Mouse (Mus musculus) E14TG2a.4 (cell line): ENCODE measurements around the gene Gda.

Experiments used
- H3K27me3 ChIP-seq: 2 replicates; pipeline ENCODE4 v1.6.1; 2014; ENCODE audit warnings: low read length, control low read depth; ENCODE audit not compliant: insufficient read depth
- H3K36me3 ChIP-seq: 2 replicates; pipeline ENCODE4 v1.6.1; 2014; ENCODE audit warnings: low read length, control low read depth; ENCODE audit not compliant: insufficient read depth
- H3K4me1 ChIP-seq: replicated peaks from 2 replicates; pipeline ENCODE4 v1.6.1; 2014; ENCODE audit warnings: low read depth, low read length, control low read depth
- H3K4me3 ChIP-seq: replicated peaks from 2 replicates; pipeline ENCODE4 v1.5.1; 2014; ENCODE audit warnings: mild to moderate bottlenecking, low read length
- H3K9me3 ChIP-seq: 2 replicates; pipeline ENCODE4 v1.6.1; 2014; ENCODE audit warnings: low read length, control low read depth
- CTCF ChIP-seq: conservative IDR thresholded peaks from 2 replicates; pipeline ENCODE4 v1.5.1; 2014; ENCODE audit warnings: low read length
- NANOG ChIP-seq: IDR thresholded peaks from 2 replicates; pipeline ENCODE4 v1.6.1; 2014; ENCODE audit warnings: borderline replicate concordance, low read length, mixed read lengths
- POU5F1 ChIP-seq: IDR thresholded peaks from 2 replicates; pipeline ENCODE4 v1.6.1; 2014; ENCODE audit warnings: low read length, borderline replicate concordance

The Gda gene

DNA sequence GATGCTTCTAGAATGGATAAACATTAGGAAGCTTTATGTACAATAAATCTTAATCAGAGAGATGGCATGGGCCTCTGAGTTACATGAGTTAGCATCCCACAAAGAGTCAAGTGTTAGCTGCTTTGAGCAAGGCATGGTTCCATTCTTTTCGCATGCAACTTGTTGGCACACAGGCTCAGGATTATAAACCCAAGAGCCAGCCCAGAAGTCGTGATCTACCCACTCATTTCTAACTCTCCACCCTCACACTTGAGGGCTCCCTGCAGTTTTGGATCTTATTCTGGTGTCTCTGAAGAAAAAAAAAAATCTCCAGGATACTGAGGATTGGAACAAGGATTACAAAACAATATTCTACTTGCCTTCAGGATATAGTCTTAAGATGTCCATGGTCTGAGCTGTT is 4.5 kb upstream of the Gda start:
- Histone ChIP-seq H3K4me3 (no peak overlapping the region), H3K36me3 (no peaks in the 10 kb centered on the region), H3K9me3 (no peaks in the 10 kb centered on the region), H3K27me3 (peaks cover 9% of the 10 kb centered on the region), H3K4me1 (peaks cover 2% of the 10 kb centered on the region; the same call in 1 of the 2 replicates)
- no peak for TF ChIP-seq POU5F1

DNA sequence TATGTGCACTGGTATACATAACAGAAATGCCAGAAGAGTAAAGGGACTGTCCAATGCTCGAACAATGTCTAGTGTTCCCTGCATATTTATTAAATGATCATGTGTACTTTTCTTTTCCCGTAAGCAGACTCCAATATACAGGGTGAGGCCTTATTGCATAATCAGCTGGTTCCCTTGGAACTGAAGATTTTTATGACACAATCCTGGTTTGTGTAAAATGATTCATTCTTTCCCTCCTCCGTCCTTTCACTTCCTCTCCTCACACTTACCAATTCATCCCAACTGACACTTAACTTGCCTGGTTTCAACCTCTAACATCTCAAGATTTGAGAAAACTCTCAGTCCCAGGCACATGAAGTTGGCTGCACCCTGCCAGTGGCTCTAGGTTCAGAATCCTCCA is 3.5 kb upstream of the Gda start:
- no peaks in the 10 kb centered on the region for H3K36me3 ChIP-seq
- H3K4me1 ChIP-seq: peaks cover 5% of the 10 kb centered on the region; the same call in 1 of the 2 replicates
- H3K27me3 ChIP-seq: peaks cover 19% of the 10 kb centered on the region
- TF ChIP-seq CTCF: no peak
- no peak for TF ChIP-seq POU5F1
- TF ChIP-seq NANOG: no peak
- H3K4me3 ChIP-seq: no peak overlapping the region
- H3K9me3 ChIP-seq: no peaks in the 10 kb centered on the region

DNA sequence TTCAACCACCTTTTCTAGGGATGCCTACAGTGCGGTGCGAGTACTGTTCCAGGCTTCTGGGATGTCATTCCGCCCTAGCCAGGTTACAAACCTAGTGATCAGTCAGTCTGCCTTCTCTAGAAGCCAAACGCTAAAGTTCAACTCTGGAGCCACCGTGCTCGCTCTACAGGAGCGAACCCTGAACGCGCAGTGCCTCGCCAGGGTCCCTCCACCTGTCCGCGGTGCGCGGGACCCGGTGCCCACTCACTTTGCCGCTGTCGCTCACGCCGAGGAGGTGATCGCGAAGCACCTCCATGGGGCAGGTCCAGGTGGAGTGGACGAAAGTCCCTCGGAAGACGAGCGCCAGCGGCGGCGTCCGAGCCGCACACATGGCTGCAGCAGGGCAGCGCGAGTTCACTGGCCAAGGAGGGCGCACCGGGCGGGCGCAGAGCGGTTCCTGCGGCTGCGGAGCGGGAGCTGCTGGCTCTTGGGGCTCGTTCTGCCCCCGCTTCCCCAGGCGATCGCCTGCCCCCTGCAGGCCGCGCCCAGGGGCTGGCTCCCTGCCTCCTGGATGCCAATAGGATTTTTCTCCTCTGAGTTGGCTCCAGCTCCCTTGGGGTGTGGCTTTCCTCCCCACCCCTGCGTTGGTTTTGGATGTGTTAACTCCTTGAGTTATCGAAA is 994 bp downstream of the Gda start:
- H3K9me3 ChIP-seq: peaks cover 13% of the 10 kb centered on the region
- peak overlapping the region; percentile 85 for H3K4me3 ChIP-seq
- no peaks in the 10 kb centered on the region for H3K36me3 ChIP-seq
- H3K4me1 ChIP-seq: peaks cover 5% of the 10 kb centered on the region; the same call in 1 of the 2 replicates
- TF ChIP-seq CTCF (0 out of 2 replicates have a peak, but pooled peaks have one; percentile 12), POU5F1 (no peak)
- peaks cover 36% of the 10 kb centered on the region for H3K27me3 ChIP-seq

DNA sequence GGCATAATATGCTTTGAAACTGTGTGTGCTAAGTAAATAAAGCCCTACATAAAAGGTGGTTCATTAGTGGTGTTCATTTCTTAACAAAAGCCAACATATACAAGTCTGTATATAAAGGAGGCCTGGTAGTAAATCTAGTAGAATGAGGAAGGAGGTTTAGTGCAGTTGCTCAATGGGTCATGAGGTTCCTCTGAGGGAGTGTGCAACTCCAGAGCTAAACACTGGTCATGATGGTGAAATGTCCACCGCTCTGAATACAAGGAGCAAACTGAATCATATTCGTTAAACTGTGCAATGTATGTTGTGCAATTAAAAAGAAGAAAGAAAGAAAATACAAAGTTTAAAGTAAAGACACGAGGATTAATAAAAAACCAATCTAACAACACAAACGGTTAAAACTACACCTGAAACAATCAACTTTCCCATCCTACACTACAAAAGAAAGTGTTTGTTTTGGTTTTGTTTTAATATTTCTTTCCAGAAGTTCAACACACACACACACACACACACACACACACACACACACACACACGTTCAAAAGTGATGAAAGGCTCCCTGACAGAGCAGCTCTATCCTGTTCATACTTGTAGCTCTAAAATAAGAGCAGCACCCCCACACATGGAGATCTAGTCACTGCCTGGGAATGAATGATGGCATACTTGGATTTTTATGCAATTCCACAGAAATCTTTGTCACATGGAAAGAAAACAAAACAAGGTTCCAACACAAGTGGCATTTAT is 11.9 kb downstream of the Gda start:
- TF ChIP-seq CTCF (no peak), NANOG (no peak), POU5F1 (no peak)
- Histone ChIP-seq H3K36me3 (no peaks in the 10 kb centered on the region), H3K4me3 (no peak overlapping the region), H3K9me3 (no peaks in the 10 kb centered on the region), H3K27me3 (no peaks in the 10 kb centered on the region), H3K4me1 (no peaks in the 10 kb centered on the region)

DNA sequence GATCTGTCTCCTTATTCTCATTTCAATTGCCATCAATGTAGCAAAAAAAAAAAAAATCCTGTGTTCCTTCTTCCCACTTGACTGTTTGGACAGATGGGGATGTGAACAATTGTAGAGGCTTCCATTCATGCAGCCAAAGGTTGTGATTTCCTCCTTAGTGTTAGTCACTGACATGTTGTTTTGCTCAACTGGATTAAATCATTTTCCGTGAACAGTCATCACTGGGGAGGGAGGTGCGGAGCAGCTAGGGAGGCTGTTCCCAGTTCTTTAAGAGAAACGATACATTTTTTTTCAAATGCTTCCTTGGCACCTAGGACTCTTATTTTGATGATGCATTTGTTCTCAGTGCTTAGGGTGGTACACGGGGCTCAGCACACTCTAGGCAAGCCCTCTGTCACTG is 15.8 kb downstream of the Gda start:
- Histone ChIP-seq H3K4me1 (no peaks in the 10 kb centered on the region), H3K9me3 (no peaks in the 10 kb centered on the region), H3K27me3 (no peaks in the 10 kb centered on the region), H3K4me3 (no peak overlapping the region), H3K36me3 (no peaks in the 10 kb centered on the region)
- TF ChIP-seq POU5F1 (no peak), NANOG (no peak), CTCF (no peak)

DNA sequence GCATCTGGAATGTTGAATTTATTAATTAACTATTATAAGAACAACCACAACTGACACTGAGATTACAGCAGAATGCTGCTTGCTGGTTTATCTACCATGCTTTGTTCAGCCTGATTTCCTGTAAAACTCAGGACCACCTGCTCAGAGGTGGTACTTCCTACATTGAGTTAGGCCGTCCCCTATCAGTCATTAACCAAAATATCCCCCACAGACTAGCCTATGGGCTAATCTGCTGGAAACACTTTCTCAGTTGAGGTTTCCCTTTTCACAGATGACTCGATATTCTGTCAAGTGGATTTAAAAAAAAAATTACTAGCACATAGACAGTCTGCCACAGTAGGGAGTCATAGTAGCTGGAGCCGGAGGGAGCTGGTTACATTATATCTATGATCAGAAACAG is 31.5 kb downstream of the Gda start:
- Histone ChIP-seq H3K36me3 (no peaks in the 10 kb centered on the region), H3K4me3 (no peak overlapping the region), H3K9me3 (no peaks in the 10 kb centered on the region)

DNA sequence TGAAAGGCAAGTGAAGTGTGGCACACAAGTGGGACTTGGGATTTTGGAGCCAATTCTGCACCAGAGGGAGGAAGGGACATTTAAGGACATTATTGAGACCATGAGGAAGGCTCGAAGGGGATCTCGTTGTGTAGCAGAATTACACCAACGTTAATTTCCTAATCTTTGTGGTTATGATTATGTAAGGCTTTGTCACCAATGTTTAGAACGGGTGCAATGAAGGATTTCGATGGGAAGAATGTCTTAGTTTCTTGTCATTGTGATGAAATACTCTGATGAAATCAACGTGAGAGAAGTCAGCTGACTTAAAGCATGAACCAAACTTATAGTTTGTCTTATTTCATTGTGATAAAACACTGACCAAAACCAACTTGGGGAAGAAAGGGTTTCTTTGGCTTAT is 32.4 kb downstream of the Gda start:
- no peaks in the 10 kb centered on the region for H3K27me3 ChIP-seq
- H3K36me3 ChIP-seq: no peaks in the 10 kb centered on the region
- TF ChIP-seq NANOG (no peak), CTCF (no peak), POU5F1 (no peak)
- H3K9me3 ChIP-seq: no peaks in the 10 kb centered on the region
- no peaks in the 10 kb centered on the region for H3K4me1 ChIP-seq
- H3K4me3 ChIP-seq: no peak overlapping the region

More for the DNA sequence above, 31.5 kb downstream of the Gda start:
- TF ChIP-seq CTCF (no peak), POU5F1 (no peak), NANOG (no peak)
- H3K4me1 ChIP-seq: no peaks in the 10 kb centered on the region
- H3K27me3 ChIP-seq: no peaks in the 10 kb centered on the region

DNA sequence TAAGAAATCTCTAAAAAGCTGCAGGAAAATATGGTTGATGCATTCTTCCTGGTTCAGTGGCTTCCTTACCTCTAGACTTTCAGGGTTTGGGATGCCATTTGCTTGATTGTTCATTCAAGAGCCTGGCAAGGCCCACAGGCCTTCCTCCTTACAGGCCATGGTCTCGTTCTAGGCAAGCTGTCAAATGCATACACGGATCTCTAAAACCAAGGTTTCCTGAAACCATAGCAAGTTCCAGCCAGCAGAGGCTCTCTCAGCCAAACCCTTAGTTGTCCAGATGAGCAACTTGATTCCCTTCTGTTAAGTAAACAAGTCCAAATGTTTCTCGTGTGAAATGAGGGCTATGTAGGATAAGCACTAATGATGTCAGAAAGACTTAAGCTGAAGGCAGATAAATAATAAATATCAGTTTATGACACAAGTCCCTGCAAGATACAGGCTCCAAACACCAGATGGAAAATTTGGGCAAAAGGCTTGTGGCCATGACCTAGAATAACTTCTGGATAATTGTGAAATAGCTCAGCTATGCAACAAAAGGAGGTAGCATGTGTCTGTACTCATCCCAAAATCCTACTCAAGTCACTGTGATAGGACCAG is 34.0 kb downstream of the Gda start:
- Histone ChIP-seq H3K36me3 (no peaks in the 10 kb centered on the region), H3K27me3 (no peaks in the 10 kb centered on the region), H3K4me3 (no peak overlapping the region), H3K4me1 (no peaks in the 10 kb centered on the region), H3K9me3 (no peaks in the 10 kb centered on the region)
- TF ChIP-seq POU5F1 (no peak), CTCF (no peak), NANOG (no peak)

DNA sequence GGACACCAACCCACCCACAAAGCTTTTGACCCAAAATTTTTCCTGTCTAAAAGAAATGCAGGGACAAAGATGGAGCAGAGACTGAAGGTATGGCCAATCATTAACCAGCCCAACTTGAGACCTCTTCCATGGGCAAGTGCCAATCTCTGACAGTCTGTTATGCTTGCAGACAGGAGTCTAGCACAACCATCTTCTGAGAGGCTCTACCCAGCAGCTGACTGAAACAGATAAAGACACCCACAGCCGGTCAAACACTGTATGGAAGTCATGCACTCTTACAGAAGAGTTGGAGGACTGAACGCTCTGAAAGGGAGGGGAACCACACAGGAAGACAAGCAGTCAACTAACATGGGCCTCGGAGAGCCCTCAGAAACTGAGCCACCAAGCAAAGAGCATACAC is 36.7 kb downstream of the Gda start:
- TF ChIP-seq NANOG: no peak
- TF ChIP-seq CTCF: no peak
- TF ChIP-seq POU5F1: no peak
- H3K4me1 ChIP-seq: no peaks in the 10 kb centered on the region
- no peaks in the 10 kb centered on the region for H3K27me3 ChIP-seq
- no peaks in the 10 kb centered on the region for H3K36me3 ChIP-seq
- H3K4me3 ChIP-seq: no peak overlapping the region
- no peaks in the 10 kb centered on the region for H3K9me3 ChIP-seq
